9 mouse cellular contexts compared by ENCODE assay signal in the genomic region with DNA sequence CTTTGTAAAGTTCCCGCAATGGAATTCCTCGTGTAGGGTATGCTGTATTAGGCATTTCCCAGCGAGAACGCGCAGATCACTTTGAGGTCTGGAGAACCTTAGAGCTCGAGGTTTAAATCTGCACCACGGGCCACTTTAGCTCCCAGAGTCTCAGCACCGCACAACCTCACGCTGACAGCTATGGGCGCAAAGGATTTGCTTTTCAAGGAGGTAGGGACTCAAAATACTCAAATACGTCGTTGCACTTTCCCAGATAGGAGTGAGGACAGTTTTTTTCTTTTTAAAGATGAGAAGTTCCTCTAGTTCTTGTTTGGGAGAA. TPM values are rescaled to one million over a fixed set of nuclear protein-coding genes. Genes with fewer than 3 reads are reported as not detected.
DNase-seq lines count a peak whose midpoint lies in the region; ATAC-seq and TF ChIP-seq lines count a peak whose summit lies in the region.
"Had no signal": no experiment of that assay in that cellular context is flagged by ENCODE, and none has a peak within 500 bp of the region (broad histone marks: within the 10 kb centered on the region; RNA-seq: fewer than 3 reads in every experiment).

No protein-coding gene starts in this region.

- ATAC-seq in kidney, postnatal 0 days (replicated peaks; ENCODE audit: low FRiP score, low read depth), result no peak
- no peak for ATAC-seq in intestine, embryonic 15.5 days
- no peak for ATAC-seq in neural tube, embryonic 12.5 days (ENCODE audit: low FRiP score, low read depth)

- H3K9ac ChIP-seq in kidney, postnatal 0 days (ENCODE audit: low read depth, low read length), result peak overlapping the region; percentile 5; the same call in 1 of the 2 replicates
- H3K9ac ChIP-seq in intestine, embryonic 15.5 days, result no peak overlapping the region
- H3K9ac ChIP-seq in neural tube, embryonic 12.5 days, result no peak overlapping the region; the same call in 1 of the 2 replicates

- H3K4me2 ChIP-seq in kidney, postnatal 0 days (ENCODE audit: low read length), result peak overlapping the region; percentile 85
- peak overlapping the region; percentile 96 for H3K4me2 ChIP-seq in intestine, embryonic 15.5 days (replicated peaks)
- H3K4me2 ChIP-seq in neural tube, embryonic 12.5 days (replicated peaks), result peak overlapping the region; percentile 88

- peaks cover 8% of the 10 kb centered on the region; the same call in 1 of the 2 replicates for H3K27me3 ChIP-seq in kidney, postnatal 0 days (ENCODE audit: insufficient read depth, low read length)
- H3K27me3 ChIP-seq in intestine, embryonic 15.5 days (replicated peaks), result peaks cover 34% of the 10 kb centered on the region
- peaks cover 25% of the 10 kb centered on the region for H3K27me3 ChIP-seq in neural tube, embryonic 12.5 days (replicated peaks)

- DNase-seq in kidney, postnatal 0 days (ENCODE audit: low spot score), result no peak
- no peak for DNase-seq in kidney, postnatal 10 days
- DNase-seq in cerebellum, postnatal 14 days, result no peak
- no peak for DNase-seq in adrenal gland, adult 2 months
- DNase-seq in kidney, postnatal 36 days, result no peak

- no peak for TF ChIP-seq POLR2A in embryonic fibroblast, embryonic 13.5 days (IDR thresholded peaks at IDR 0.05; ENCODE audit: low read depth, low read length)

- no peak for TF ChIP-seq CTCF in kidney, postnatal 0 days (IDR thresholded peaks at IDR 0.05; ENCODE audit: low read depth)
- no peak for TF ChIP-seq CTCF in embryonic fibroblast, embryonic 13.5 days (IDR thresholded peaks at IDR 0.05; ENCODE audit: borderline replicate concordance, insufficient read depth, low read length)

- 0 out of 2 replicates have a peak, but pooled peaks cover 9% of the 10 kb centered on the region for H3K4me1 ChIP-seq in kidney, postnatal 0 days (replicated peaks; ENCODE audit: insufficient read depth, low read length)
- H3K4me1 ChIP-seq in embryonic fibroblast, embryonic 13.5 days (ENCODE audit: control insufficient read depth, insufficient read depth, low read length), result no peaks in the 10 kb centered on the region; the same call in 1 of the 2 replicates
- H3K4me1 ChIP-seq in intestine, embryonic 15.5 days (replicated peaks), result peaks cover 17% of the 10 kb centered on the region
- H3K4me1 ChIP-seq in neural tube, embryonic 12.5 days, result peaks cover 32% of the 10 kb centered on the region

- 0 out of 2 replicates have a peak, but pooled peaks cover 5% of the 10 kb centered on the region for H3K36me3 ChIP-seq in kidney, postnatal 0 days (ENCODE audit: insufficient read depth, low read length)
- H3K36me3 ChIP-seq in intestine, embryonic 15.5 days, result no peaks in the 10 kb centered on the region
- H3K36me3 ChIP-seq in neural tube, embryonic 12.5 days, result no peaks in the 10 kb centered on the region

- H3K27ac ChIP-seq in kidney, postnatal 0 days, result peak overlapping the region; percentile 66; the same call in 1 of the 2 replicates
- no peak overlapping the region for H3K27ac ChIP-seq in embryonic fibroblast, embryonic 13.5 days (ENCODE audit: insufficient read depth, low read length)
- H3K27ac ChIP-seq in intestine, embryonic 15.5 days, result no peak overlapping the region
- no peak overlapping the region for H3K27ac ChIP-seq in neural tube, embryonic 12.5 days

- 2% methylated on average over 12 of the region's 12 CpGs for WGBS in kidney, postnatal 0 days
- 1% methylated on average over 12 of the region's 12 CpGs for WGBS in intestine, embryonic 15.5 days
- WGBS in neural tube, embryonic 12.5 days, result 2% methylated on average over 12 of the region's 12 CpGs

- H3K9me3 ChIP-seq in kidney, postnatal 0 days (replicated peaks; ENCODE audit: low read length), result no peaks in the 10 kb centered on the region
- no peaks in the 10 kb centered on the region for H3K9me3 ChIP-seq in intestine, embryonic 15.5 days
- H3K9me3 ChIP-seq in neural tube, embryonic 12.5 days, result no peaks in the 10 kb centered on the region
- H3K9me3 ChIP-seq: megakaryocyte, embryonic 14.5 days had no signal

- H3K4me3 ChIP-seq in kidney, postnatal 0 days (replicated peaks; ENCODE audit: low read depth, low read length), result peak overlapping the region; percentile 62
- peak overlapping the region; percentile 39; the same call in 1 of the 2 replicates for H3K4me3 ChIP-seq in embryonic fibroblast, embryonic 13.5 days (ENCODE audit: insufficient read depth, low read length)
- peak overlapping the region; percentile 58 for H3K4me3 ChIP-seq in intestine, embryonic 15.5 days (replicated peaks)
- peak overlapping the region; percentile 62 for H3K4me3 ChIP-seq in neural tube, embryonic 12.5 days

RNA-seq across cellular contexts. Expression of gene Igfbp3, which starts 0.6 kb away (rescaled TPM):
- 217 and 221 TPM in 2 replicates for polyA plus RNA-seq in kidney, postnatal 0 days (2015; fragmentation: Nextera tagmentation; extraction: Ambion mirVana)
- polyA plus RNA-seq in embryonic fibroblast, embryonic 13.5 days (2011; ENCODE audit: insufficient read length, low read depth, missing spikeins), result 41.0 and 209 TPM in 2 replicates
- 41.4 and 46.0 TPM in 2 replicates for polyA plus RNA-seq in intestine, embryonic 15.5 days (2015; fragmentation: Nextera tagmentation; extraction: Ambion mirVana)
- polyA plus RNA-seq in neural tube, embryonic 12.5 days (2016; fragmentation: Nextera tagmentation; extraction: Ambion mirVana), result 30.5 and 31.4 TPM in 2 replicates
- total RNA-seq in adrenal gland, adult 2 months (2021), result 10 to 100 TPM; 55.1 to 85.9 TPM
- 197 and 237 TPM in 2 replicates for polyA plus RNA-seq in adrenal gland, adult 2 months (2012; rRNA removed)

RNA-seq across cellular contexts. Expression of gene Igfbp1, which starts 16.7 kb away (rescaled TPM):
- polyA plus RNA-seq in kidney, postnatal 0 days (2015; fragmentation: Nextera tagmentation; extraction: Ambion mirVana), result 11.8 and 15.3 TPM in 2 replicates
- polyA plus RNA-seq in embryonic fibroblast, embryonic 13.5 days (2011; ENCODE audit: insufficient read length, low read depth, missing spikeins), result not detected in 2 replicates
- 3.2 and 9.4 TPM in 2 replicates for polyA plus RNA-seq in intestine, embryonic 15.5 days (2015; fragmentation: Nextera tagmentation; extraction: Ambion mirVana)
- 0.26 and 0.46 TPM in 2 replicates for polyA plus RNA-seq in neural tube, embryonic 12.5 days (2016; fragmentation: Nextera tagmentation; extraction: Ambion mirVana)
- total RNA-seq in adrenal gland, adult 2 months (2021), result under 1 TPM in 1 of 2 experiments, not detected in 1; 0.43 TPM
- 0.15 TPM in 1 of 2 replicates, not detected in the other for polyA plus RNA-seq in adrenal gland, adult 2 months (2012; rRNA removed)

RNA-seq across cellular contexts. Expression of gene Gm11985, which starts 25.9 kb away (rescaled TPM):
- not detected in 2 replicates for polyA plus RNA-seq in kidney, postnatal 0 days (2015; fragmentation: Nextera tagmentation; extraction: Ambion mirVana)
- not detected in 2 replicates for polyA plus RNA-seq in embryonic fibroblast, embryonic 13.5 days (2011; ENCODE audit: insufficient read length, low read depth, missing spikeins)
- polyA plus RNA-seq in intestine, embryonic 15.5 days (2015; fragmentation: Nextera tagmentation; extraction: Ambion mirVana), result not detected in 2 replicates
- not detected in 2 replicates for polyA plus RNA-seq in neural tube, embryonic 12.5 days (2016; fragmentation: Nextera tagmentation; extraction: Ambion mirVana)
- total RNA-seq in adrenal gland, adult 2 months (2021), result not detected
- not detected in 2 replicates for polyA plus RNA-seq in adrenal gland, adult 2 months (2012; rRNA removed)
